Mouse (Mus musculus) erythroblast, adult 5-6 weeks (primary cell): Measurements from ENCODE around the gene Rarres2. TPM values are rescaled to one million over a fixed set of nuclear protein-coding genes. Genes with fewer than 3 reads are reported as not detected.

Source experiments
- total RNA-seq, 2 experiments: library from RNA; stranded (forward) in 1 of 2; stranded (reverse) in 1 of 2; fragments of 150-400 nt in 1 of 2; fragments of 200-764, 138-1000 nt in 1 of 2; gene quantifications; 2 replicates each; pipeline versions ENCODE4 v1.2.3 to v1.2.4; 2015 to 2017; ENCODE audit warnings: low replicate concordance in 2 of 2

The Rarres2 gene
- total RNA-seq, 2 experiments from 2014 or later, result not detected

Other genes starting within 250 kb of the Rarres2 start
- 0.84 TPM in 1 of 2 replicates, not detected in the other for gene Krba1, start 177.2 kb downstream of the Rarres2 start, total RNA-seq (2015; ENCODE audit: low replicate concordance)
- 0.43 and 0.70 TPM in 2 replicates for gene Krba1, start 177.2 kb downstream of the Rarres2 start, total RNA-seq (2017; ENCODE audit: low replicate concordance)
- 1.9 and 7.3 TPM in 2 replicates for gene Zfp467, start 127.0 kb downstream of the Rarres2 start, total RNA-seq (2015; ENCODE audit: low replicate concordance)
- not detected in 2 replicates for gene Zfp467, start 127.0 kb downstream of the Rarres2 start, total RNA-seq (2017; ENCODE audit: low replicate concordance)
- not detected in 2 replicates for gene Sspo, start 124.6 kb downstream of the Rarres2 start, total RNA-seq (2015; ENCODE audit: low replicate concordance)
- not detected in 2 replicates for gene Sspo, start 124.6 kb downstream of the Rarres2 start, total RNA-seq (2017; ENCODE audit: low replicate concordance)
- not detected in 2 replicates for gene Atp6v0e2, start 35.2 kb downstream of the Rarres2 start, total RNA-seq (2015; ENCODE audit: low replicate concordance)
- gene Atp6v0e2, start 35.2 kb downstream of the Rarres2 start, total RNA-seq (2017; ENCODE audit: low replicate concordance), result not detected in 2 replicates
- 2.3 and 8.4 TPM in 2 replicates for gene Lrrc61, start 18.0 kb downstream of the Rarres2 start, total RNA-seq (2015; ENCODE audit: low replicate concordance)
- gene Lrrc61, start 18.0 kb downstream of the Rarres2 start, total RNA-seq (2017; ENCODE audit: low replicate concordance), result 0.94 and 10.3 TPM in 2 replicates
- gene Gm45021, start 16.8 kb upstream of the Rarres2 start, total RNA-seq (2015; ENCODE audit: low replicate concordance), result not detected in 2 replicates
- not detected in 2 replicates for gene Gm45021, start 16.8 kb upstream of the Rarres2 start, total RNA-seq (2017; ENCODE audit: low replicate concordance)
- gene Repin1, start 21.1 kb upstream of the Rarres2 start, total RNA-seq (2015; ENCODE audit: low replicate concordance), result 2.3 TPM in 2 replicates
- gene Repin1, start 21.1 kb upstream of the Rarres2 start, total RNA-seq (2017; ENCODE audit: low replicate concordance), result 3.9 TPM in 1 of 2 replicates, not detected in the other
- not detected in 2 replicates for gene Gm44965, start 21.2 kb upstream of the Rarres2 start, total RNA-seq (2015; ENCODE audit: low replicate concordance)
- gene Gm44965, start 21.2 kb upstream of the Rarres2 start, total RNA-seq (2017; ENCODE audit: low replicate concordance), result not detected in 2 replicates
- gene Zfp775, start 29.3 kb upstream of the Rarres2 start, total RNA-seq (2015; ENCODE audit: low replicate concordance), result 0.42 TPM in 1 of 2 replicates, not detected in the other
- 0.17 and 0.28 TPM in 2 replicates for gene Zfp775, start 29.3 kb upstream of the Rarres2 start, total RNA-seq (2017; ENCODE audit: low replicate concordance)
- gene AI854703, start 54.0 kb upstream of the Rarres2 start, total RNA-seq (2015; ENCODE audit: low replicate concordance), result not detected in 2 replicates
- not detected in 2 replicates for gene AI854703, start 54.0 kb upstream of the Rarres2 start, total RNA-seq (2017; ENCODE audit: low replicate concordance)
- gene Gimap8, start 74.4 kb upstream of the Rarres2 start, total RNA-seq (2015; ENCODE audit: low replicate concordance), result 1.0 TPM in 1 of 2 replicates, not detected in the other
- 0.26 and 2.5 TPM in 2 replicates for gene Gimap8, start 74.4 kb upstream of the Rarres2 start, total RNA-seq (2017; ENCODE audit: low replicate concordance)
- gene Gimap9, start 103.3 kb upstream of the Rarres2 start, total RNA-seq (2015; ENCODE audit: low replicate concordance), result 6.3 and 12.1 TPM in 2 replicates
- gene Gimap9, start 103.3 kb upstream of the Rarres2 start, total RNA-seq (2017; ENCODE audit: low replicate concordance), result 4.7 and 5.9 TPM in 2 replicates
- 2.7 and 3.3 TPM in 2 replicates for gene Gimap4, start 111.8 kb upstream of the Rarres2 start, total RNA-seq (2015; ENCODE audit: low replicate concordance)
- gene Gimap4, start 111.8 kb upstream of the Rarres2 start, total RNA-seq (2017; ENCODE audit: low replicate concordance), result 4.5 and 5.2 TPM in 2 replicates
- 0.58 and 6.5 TPM in 2 replicates for gene Gimap6, start 135.4 kb upstream of the Rarres2 start, total RNA-seq (2015; ENCODE audit: low replicate concordance)
- gene Gimap6, start 135.4 kb upstream of the Rarres2 start, total RNA-seq (2017; ENCODE audit: low replicate concordance), result 4.2 and 7.2 TPM in 2 replicates
- not detected in 2 replicates for gene Gm28053, start 145.8 kb upstream of the Rarres2 start, total RNA-seq (2015; ENCODE audit: low replicate concordance)
- 1.8 TPM in 1 of 2 replicates, not detected in the other for gene Gm28053, start 145.8 kb upstream of the Rarres2 start, total RNA-seq (2017; ENCODE audit: low replicate concordance)
- gene Gimap7, start 145.8 kb upstream of the Rarres2 start, total RNA-seq (2015; ENCODE audit: low replicate concordance), result not detected in 2 replicates
- 2.6 TPM in 1 of 2 replicates, not detected in the other for gene Gimap7, start 145.8 kb upstream of the Rarres2 start, total RNA-seq (2017; ENCODE audit: low replicate concordance)
- gene Gimap1, start 166.3 kb upstream of the Rarres2 start, total RNA-seq (2015; ENCODE audit: low replicate concordance), result 5.0 TPM in 1 of 2 replicates, not detected in the other
- gene Gimap1, start 166.3 kb upstream of the Rarres2 start, total RNA-seq (2017; ENCODE audit: low replicate concordance), result 0.17 and 1.1 TPM in 2 replicates
- gene Gimap5, start 173.4 kb upstream of the Rarres2 start, total RNA-seq (2015; ENCODE audit: low replicate concordance), result 4.4 TPM in 1 of 2 replicates, not detected in the other
- 2.6 and 6.8 TPM in 2 replicates for gene Gimap5, start 173.4 kb upstream of the Rarres2 start, total RNA-seq (2017; ENCODE audit: low replicate concordance)
- 2.1 TPM in 1 of 2 replicates, not detected in the other for gene Gimap3, start 198.1 kb upstream of the Rarres2 start, total RNA-seq (2015; ENCODE audit: low replicate concordance)
- 1.1 and 2.0 TPM in 2 replicates for gene Gimap3, start 198.1 kb upstream of the Rarres2 start, total RNA-seq (2017; ENCODE audit: low replicate concordance)